Mouse (Mus musculus) limb, embryonic 14.5 days (tissue): ENCODE data around the gene Col4a3bp. TPM values are rescaled to one million over a fixed set of nuclear protein-coding genes. Genes with fewer than 3 reads are reported as not detected.

Source experiments
- ATAC-seq: fragments of 200-750 bp; cut with Nextera tagmentation; 2 replicates; pipeline ENCODE4 v1.8.0; 2017; ENCODE audit warnings: low read depth, moderate number of reproducible peaks, moderate TSS enrichment; ENCODE audit not compliant: low FRiP score
- DNase-seq: peaks from one replicate; pipeline ENCODE4 v3.0.0-alpha.2; 2015; ENCODE audit warnings: low spot score
- H3K27ac ChIP-seq: fragments of 300-500 bp; sonication (generic); replicated peaks from 2 replicates; pipeline ENCODE4 v1.5.1; 2014; ENCODE audit warnings: low read depth, mild to moderate bottlenecking, low read length, moderate library complexity, mixed read lengths
- H3K27me3 ChIP-seq: fragments of 300-500 bp; sonication (generic); 2 replicates; pipeline ENCODE4 v1.6.1; 2014; ENCODE audit warnings: low read length, mixed read lengths; ENCODE audit not compliant: control insufficient read depth, insufficient read depth
- H3K36me3 ChIP-seq: fragments of 300-500 bp; sonication (generic); 2 replicates; pipeline ENCODE4 v1.6.1; 2014; ENCODE audit warnings: mild to moderate bottlenecking, low read length, moderate library complexity, mixed read lengths; ENCODE audit not compliant: control insufficient read depth, insufficient read depth
- H3K4me1 ChIP-seq: fragments of 300-500 bp; sonication (generic); 2 replicates; pipeline ENCODE4 v1.6.1; 2014; ENCODE audit warnings: antibody characterized with exemption, low read length, mixed read lengths; ENCODE audit not compliant: control insufficient read depth, insufficient read depth
- H3K4me2 ChIP-seq: fragments of 300-500 bp; sonication (generic); replicated peaks from 2 replicates; pipeline ENCODE4 v1.6.1; 2014; ENCODE audit warnings: low read depth, mild to moderate bottlenecking, low read length, moderate library complexity; ENCODE audit not compliant: severe bottlenecking
- H3K4me3 ChIP-seq: fragments of 300-500 bp; sonication (generic); replicated peaks from 2 replicates; pipeline ENCODE4 v1.5.1; 2014; ENCODE audit warnings: low read length
- H3K9ac ChIP-seq: fragments of 300-500 bp; sonication (generic); 2 replicates; pipeline ENCODE4 v1.6.1; 2014; ENCODE audit warnings: mild to moderate bottlenecking, low read depth, low read length, moderate library complexity; ENCODE audit not compliant: severe bottlenecking
- H3K9me3 ChIP-seq: fragments of 300-500 bp; sonication (generic); 2 replicates; pipeline ENCODE4 v1.6.1; 2016; ENCODE audit warnings: low read length; ENCODE audit not compliant: control insufficient read depth
- POLR2A ChIP-seq: fragments of 200-500 bp; IDR thresholded peaks from 2 replicates; pipeline ENCODE4 v1.8.0; 2012; ENCODE audit warnings: inconsistent platforms, mild to moderate bottlenecking, moderate library complexity, borderline replicate concordance; ENCODE audit not compliant: insufficient read depth, insufficient read length; ENCODE audit errors: extremely low read depth
- WGBS: fragments of 180-500 bp; shearing (Covaris S2); extraction: QIAGEN DNeasy Blood & Tissue Kit; methylation state at CpG from one replicate; pipeline ENCODE4 v1.1.7; 2014; 5-methylcytosine and 5-hydroxymethylcytosine counted together
- polyA plus RNA-seq, 2 experiments: library from polyadenylated mRNA; depleted of rRNA in 1 of 2; stranded (reverse) in 1 of 2; unstranded in 1 of 2; fragments of >200 nt; fragmentation: Nextera tagmentation in 1 of 2; extraction: Ambion mirVana in 1 of 2; gene quantifications; 2 replicates each; pipeline versions ENCODE4 v1.2.1 to v1.2.3; 2012 to 2014

Gene Col4a3bp
- polyA plus RNA-seq, 2 experiments = 10.4 to 19.8 TPM

GRCm38 (mm10) chr13:96594070-96594469 lies 51.7 kb downstream of the Col4a3bp start:
- 82% methylated on average over 4 of the region's 4 CpGs for WGBS
- Histone ChIP-seq H3K4me3 (no peak overlapping the region), H3K4me2 (no peak overlapping the region), H3K9ac (no peak overlapping the region), H3K36me3 (peaks cover 11% of the 10 kb centered on the region), H3K27me3 (no peaks in the 10 kb centered on the region), H3K27ac (no peak overlapping the region), H3K9me3 (no peaks in the 10 kb centered on the region), H3K4me1 (no peaks in the 10 kb centered on the region)
- ATAC-seq (no peak), DNase-seq (no peak)
- TF ChIP-seq POLR2A = no peak

GRCm38 (mm10) chr13:96599182-96599581 lies 56.8 kb downstream of the Col4a3bp start:
- TF ChIP-seq POLR2A = no peak
- Histone ChIP-seq H3K27ac (no peak overlapping the region), H3K4me2 (no peak overlapping the region), H3K27me3 (no peaks in the 10 kb centered on the region), H3K9me3 (no peaks in the 10 kb centered on the region), H3K9ac (no peak overlapping the region), H3K36me3 (peaks cover 27% of the 10 kb centered on the region), H3K4me1 (no peaks in the 10 kb centered on the region), H3K4me3 (no peak overlapping the region)
- 81% methylated on average over 9 of the region's 9 CpGs for WGBS
- ATAC-seq = no peak
- DNase-seq = no peak

GRCm38 (mm10) chr13:96604242-96604641 lies 61.8 kb downstream of the Col4a3bp start:
- H3K4me2 ChIP-seq = no peak overlapping the region
- DNase-seq (no peak), ATAC-seq (no peak)
- H3K9me3 ChIP-seq = no peaks in the 10 kb centered on the region
- H3K27ac ChIP-seq = no peak overlapping the region
- no peak overlapping the region for H3K4me3 ChIP-seq
- no peaks in the 10 kb centered on the region for H3K27me3 ChIP-seq
- no peak overlapping the region for H3K9ac ChIP-seq
- no peak for TF ChIP-seq POLR2A
- 93% methylated on average over 2 of the region's 2 CpGs for WGBS
- H3K36me3 ChIP-seq = peaks cover 33% of the 10 kb centered on the region
- H3K4me1 ChIP-seq = no peaks in the 10 kb centered on the region

- WGBS = 89% methylated on average over 3 of the region's 3 CpGs
- H3K27me3 ChIP-seq = no peaks in the 10 kb centered on the region
- DNase-seq = no peak
- no peak for ATAC-seq
- TF ChIP-seq POLR2A = no peak
- no peak overlapping the region for H3K4me2 ChIP-seq
- H3K9me3 ChIP-seq = no peaks in the 10 kb centered on the region
- H3K4me1 ChIP-seq = no peaks in the 10 kb centered on the region
- H3K9ac ChIP-seq = no peak overlapping the region
- peaks cover 13% of the 10 kb centered on the region; the same call in 1 of the 2 replicates for H3K36me3 ChIP-seq
- no peak overlapping the region for H3K4me3 ChIP-seq
- no peak overlapping the region for H3K27ac ChIP-seq
These were observed 72.2 kb downstream of the Col4a3bp start for GRCm38 (mm10) chr13:96614615-96615014.

- no peak for ATAC-seq
- no peak overlapping the region for H3K27ac ChIP-seq
- no peak for TF ChIP-seq POLR2A
- H3K9ac ChIP-seq = no peak overlapping the region
- 68% methylated on average over 1 of the region's 1 CpGs for WGBS
- no peak overlapping the region for H3K4me3 ChIP-seq
- H3K4me2 ChIP-seq = no peak overlapping the region
- H3K36me3 ChIP-seq = peaks cover 11% of the 10 kb centered on the region; the same call in 1 of the 2 replicates
- no peaks in the 10 kb centered on the region for H3K27me3 ChIP-seq
- no peaks in the 10 kb centered on the region for H3K4me1 ChIP-seq
- DNase-seq = no peak
- no peaks in the 10 kb centered on the region for H3K9me3 ChIP-seq
These were observed 78.5 kb downstream of the Col4a3bp start for GRCm38 (mm10) chr13:96620891-96621290.

- no peak overlapping the region for H3K4me2 ChIP-seq
- no peak overlapping the region for H3K9ac ChIP-seq
- ATAC-seq (no peak), DNase-seq (no peak)
- TF ChIP-seq POLR2A = no peak
- no peaks in the 10 kb centered on the region for H3K9me3 ChIP-seq
- 95% methylated on average over 4 of the region's 4 CpGs for WGBS
- H3K27ac ChIP-seq = no peak overlapping the region
- no peaks in the 10 kb centered on the region for H3K4me1 ChIP-seq
- H3K36me3 ChIP-seq = peaks cover 43% of the 10 kb centered on the region
- H3K27me3 ChIP-seq = no peaks in the 10 kb centered on the region
- H3K4me3 ChIP-seq = no peak overlapping the region
These were observed 88.0 kb downstream of the Col4a3bp start for GRCm38 (mm10) chr13:96630396-96630795.
